In genomic region chr9:48586332-48586731, GRCm38 (mm10) we compare ENCODE assay signal across 8 mouse cellular contexts. TPM values are rescaled to one million over a fixed set of nuclear protein-coding genes. Genes with fewer than 3 reads are reported as not detected.
DNase-seq lines count a peak whose midpoint lies in the region; ATAC-seq and TF ChIP-seq lines count a peak whose summit lies in the region.

No protein-coding gene starts in this region.

- H3K4me1 ChIP-seq in kidney, adult 2 months (ENCODE audit: control insufficient read depth, insufficient read depth, low read length), result no peaks in the 10 kb centered on the region
- no peaks in the 10 kb centered on the region; the same call in 1 of the 2 replicates for H3K4me1 ChIP-seq in kidney, embryonic 15.5 days
- H3K4me1 ChIP-seq in limb, embryonic 14.5 days (ENCODE audit: control insufficient read depth, insufficient read depth, low read length), result no peaks in the 10 kb centered on the region

- no peak overlapping the region for H3K4me3 ChIP-seq in kidney, adult 2 months (ENCODE audit: insufficient read depth, low read depth, low read length)
- no peak overlapping the region for H3K4me3 ChIP-seq in kidney, embryonic 15.5 days (replicated peaks)
- H3K4me3 ChIP-seq in limb, embryonic 14.5 days (replicated peaks; ENCODE audit: low read length), result no peak overlapping the region

- H3K36me3 ChIP-seq in kidney, adult 2 months (ENCODE audit: control insufficient read depth, insufficient read depth, low read length), result no peaks in the 10 kb centered on the region
- H3K36me3 ChIP-seq in kidney, embryonic 15.5 days, result no peaks in the 10 kb centered on the region
- H3K36me3 ChIP-seq in limb, embryonic 14.5 days (ENCODE audit: control insufficient read depth, insufficient read depth, low read length), result no peaks in the 10 kb centered on the region

- TF ChIP-seq CTCF in kidney, adult 2 months (conservative IDR thresholded peaks at IDR 0.05; ENCODE audit: insufficient read depth, insufficient read length, low read depth, low read length), result peak; percentile 81

- TF ChIP-seq POLR2A in kidney, adult 2 months (IDR thresholded peaks at IDR 0.05; ENCODE audit: low read depth, low read length), result no peak
- TF ChIP-seq POLR2A in limb, embryonic 14.5 days (IDR thresholded peaks at IDR 0.05; ENCODE audit: borderline replicate concordance, extremely low read depth, insufficient read depth, insufficient read length), result no peak

- H3K4me2 ChIP-seq in kidney, embryonic 15.5 days, result no peak overlapping the region
- no peak overlapping the region for H3K4me2 ChIP-seq in limb, embryonic 14.5 days (replicated peaks; ENCODE audit: low read depth, low read length, severe bottlenecking)

- no peak for ATAC-seq in kidney, embryonic 15.5 days (replicated peaks; ENCODE audit: low FRiP score)
- no peak for ATAC-seq in limb, embryonic 14.5 days (ENCODE audit: low FRiP score, low read depth)

- H3K9ac ChIP-seq in kidney, embryonic 15.5 days, result no peak overlapping the region
- H3K9ac ChIP-seq in limb, embryonic 14.5 days (ENCODE audit: low read depth, low read length, severe bottlenecking), result no peak overlapping the region

- H3K27me3 ChIP-seq in kidney, adult 2 months (replicated peaks; ENCODE audit: control insufficient read depth, insufficient read depth, low read length), result no peaks in the 10 kb centered on the region
- no peaks in the 10 kb centered on the region for H3K27me3 ChIP-seq in kidney, embryonic 15.5 days
- H3K27me3 ChIP-seq in limb, embryonic 14.5 days (ENCODE audit: control insufficient read depth, insufficient read depth, low read length), result no peaks in the 10 kb centered on the region

- no peak overlapping the region for H3K27ac ChIP-seq in kidney, adult 2 months (ENCODE audit: insufficient read depth, low read depth, low read length)
- H3K27ac ChIP-seq in kidney, embryonic 15.5 days, result no peak overlapping the region
- no peak overlapping the region for H3K27ac ChIP-seq in limb, embryonic 14.5 days (replicated peaks; ENCODE audit: low read depth, low read length)

- H3K9me3 ChIP-seq in kidney, embryonic 15.5 days (replicated peaks), result no peaks in the 10 kb centered on the region
- H3K9me3 ChIP-seq in limb, embryonic 14.5 days (ENCODE audit: control insufficient read depth, low read length), result no peaks in the 10 kb centered on the region

- WGBS in kidney, adult 2 months, result 4% methylated on average over 4 of the region's 4 CpGs
- 11% methylated on average over 4 of the region's 4 CpGs for WGBS in kidney, embryonic 15.5 days
- WGBS in limb, embryonic 14.5 days, result 9% methylated on average over 4 of the region's 4 CpGs

- peak; percentile 56 for DNase-seq in kidney, adult 2 months
- peak; percentile 78 for DNase-seq in ZHBTc4 (ENCODE audit: low read depth, low spot score)
- DNase-seq in embryo, embryonic 10 days (ENCODE audit: low spot score), result peak; percentile 92
- DNase-seq in induced T-regulatory cell, adult 2 months (ENCODE audit: low read depth), result peak; percentile 84
- DNase-seq in limb, embryonic 14.5 days (ENCODE audit: low spot score), result peak; percentile 95
- peak; percentile 78 for DNase-seq in retina, postnatal 1 day
- peak; percentile 13 for DNase-seq in yolk sac, embryonic 10.5 days (ENCODE audit: low spot score)

RNA-seq across cellular contexts. Expression of gene Nnmt, which starts 18.6 kb away (rescaled TPM):
- polyA plus RNA-seq in kidney, adult 2 months (2012; rRNA removed), result 2.0 and 3.1 TPM in 2 replicates
- 2.2 and 3.5 TPM in 2 replicates for polyA plus RNA-seq in kidney, embryonic 15.5 days (2015; fragmentation: Nextera tagmentation; extraction: Ambion mirVana)
- 2.9 and 3.1 TPM in 2 replicates for polyA plus RNA-seq in limb, embryonic 14.5 days (2012; rRNA removed)
- polyA plus RNA-seq in limb, embryonic 14.5 days (2014; fragmentation: Nextera tagmentation; extraction: Ambion mirVana), result 11.2 and 13.4 TPM in 2 replicates

Comparison
In these comparisons a context has a peak if more than half of its experiments do, and no peak if none do; other contexts are left out.
1. DNase-seq: peak in every context shown above with its lines; median percentile 95 in limb, embryonic 14.5 days; 92 in embryo, embryonic 10 days; 84 in induced T-regulatory cell, adult 2 months; 78 in ZHBTc4; 78 in retina, postnatal 1 day; 56 in kidney, adult 2 months; 13 in yolk sac, embryonic 10.5 days.